Mouse (Mus musculus) MEL (cell line): ENCODE measurements around the gene Tifa.
"Not testable (repeated sequence)": the region's sequence is repeated elsewhere in the genome, so short reads cannot be mapped to it uniquely, and the experiment has no call there.

Source experiments
- GATA1 ChIP-seq: IDR thresholded peaks from 2 replicates; pipeline ENCODE4 v1.6.1; 2011; ENCODE audit warnings: low read depth, low read length, improper control_type of control experiment
- MYC ChIP-seq: IDR thresholded peaks from 2 replicates; pipeline ENCODE4 v1.6.1; 2011; ENCODE audit warnings: low read depth, mild to moderate bottlenecking, low read length, improper control_type of control experiment, moderate library complexity
- TAL1 ChIP-seq: IDR thresholded peaks from 2 replicates; pipeline ENCODE4 v1.6.1; 2012; ENCODE audit warnings: mild to moderate bottlenecking, inconsistent platforms, low read length, moderate library complexity, mixed read lengths
- UBTF ChIP-seq: IDR thresholded peaks from 2 replicates; pipeline ENCODE4 v1.6.1; 2012; ENCODE audit warnings: low read depth, mild to moderate bottlenecking, inconsistent platforms, low read length, improper control_type of control experiment, moderate library complexity, borderline replicate concordance; ENCODE audit not compliant: insufficient read depth
- ZNF384 ChIP-seq: IDR thresholded peaks from 2 replicates; pipeline ENCODE4 v1.6.1; 2012; ENCODE audit warnings: low read depth, mild to moderate bottlenecking, inconsistent platforms, low read length, improper control_type of control experiment

DNA sequence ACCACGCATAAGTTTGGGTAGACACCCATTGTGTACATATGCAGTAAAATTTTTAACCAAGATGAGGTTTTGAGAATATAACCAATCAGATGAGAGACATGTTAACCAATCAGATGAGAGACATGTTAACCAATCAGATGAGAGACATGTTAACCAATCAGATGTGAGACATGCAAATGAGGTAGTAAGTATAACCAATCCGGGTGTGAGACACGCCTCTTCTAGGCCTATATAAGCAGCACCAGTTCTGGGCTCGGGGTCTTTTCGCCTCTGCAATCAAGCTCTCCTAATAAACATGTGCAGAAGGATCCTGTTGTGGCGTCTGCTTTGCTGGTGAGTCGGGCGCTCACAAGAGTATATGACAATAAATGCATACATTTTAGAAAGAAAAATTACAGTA, 5.9 kb upstream of the Tifa start:
- not testable (repeated sequence) for TF ChIP-seq ZNF384, UBTF, GATA1, MYC, TAL1
